Comparison of ENCODE assay signal across 8 mouse cellular contexts in the genomic region with DNA sequence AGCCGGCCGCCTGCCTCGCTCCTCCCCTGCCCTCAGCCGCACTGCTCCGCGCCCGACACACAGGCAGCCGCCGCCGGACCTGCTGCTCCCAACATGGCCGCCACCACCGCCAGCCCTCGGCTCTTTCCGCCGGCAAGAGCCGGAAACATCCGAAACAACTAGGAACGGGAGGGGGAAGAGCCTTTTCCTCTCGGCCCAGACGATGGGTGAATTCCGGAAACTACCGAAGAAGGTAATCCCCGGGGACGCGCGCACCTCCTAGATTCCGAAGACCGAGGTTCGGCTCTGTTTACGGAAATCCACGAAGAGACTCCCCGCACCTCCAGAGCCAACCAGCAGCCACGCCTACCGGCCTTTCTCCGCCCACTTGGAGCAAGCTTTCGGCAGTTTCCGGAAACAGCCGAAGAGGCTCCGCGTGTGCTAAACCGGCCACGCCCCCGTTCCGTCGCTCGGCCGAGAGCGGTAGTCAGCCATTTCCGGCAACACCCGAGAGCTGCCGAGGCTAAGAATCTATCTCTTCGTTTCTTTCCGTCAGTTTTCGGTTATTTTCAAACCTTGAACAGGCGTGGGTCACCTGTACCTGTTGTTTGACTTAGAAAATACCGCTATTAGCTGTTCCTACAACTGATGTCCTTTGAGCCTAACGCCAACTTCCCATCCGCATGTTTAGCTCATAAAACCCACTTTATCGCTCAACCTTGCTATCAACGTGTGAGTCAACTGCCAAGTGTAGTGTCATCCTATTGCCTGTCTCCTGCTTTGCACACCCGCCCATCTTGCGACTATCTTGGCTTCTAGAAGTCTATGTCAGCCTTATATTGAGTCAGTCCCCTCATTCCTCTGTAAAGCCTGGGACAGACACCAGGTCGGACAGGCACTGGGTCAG. TPM values are rescaled to one million over a fixed set of nuclear protein-coding genes. Genes with fewer than 3 reads are reported as not detected.
DNase-seq lines count a peak whose midpoint lies in the region; ATAC-seq lines count a peak whose summit lies in the region.

A gene (minus strand): TSS at position 349 of the 886 bp plus-strand sequence.

- H3K36me3 ChIP-seq in lung, embryonic 16.5 days (ENCODE audit: control insufficient read depth, insufficient read depth, low read length) = no peaks in the 10 kb centered on the region

- H3K4me1 ChIP-seq in lung, embryonic 16.5 days (replicated peaks; ENCODE audit: control insufficient read depth, insufficient read depth, low read length) = peaks cover 38% of the 10 kb centered on the region

- peak within 1 kb of the TSS; percentile 84 for H3K27ac ChIP-seq in lung, embryonic 16.5 days (ENCODE audit: low read length)

- H3K4me3 ChIP-seq in lung, embryonic 16.5 days (ENCODE audit: low read length) = peak within 1 kb of the TSS; percentile 92

- no peaks in the 10 kb centered on the region for H3K9me3 ChIP-seq in lung, embryonic 16.5 days (ENCODE audit: control insufficient read depth, low read length)

- WGBS in lung, embryonic 16.5 days = under 1% methylated on average over 63 of the region's 63 CpGs

- H3K9ac ChIP-seq in lung, embryonic 16.5 days (ENCODE audit: low read length) = peak within 1 kb of the TSS; percentile 96

- DNase-seq in MEL-GATA-1-ER (ENCODE audit: extremely low read depth, low read depth) = peak; percentile 95
- peak; percentile 100 for DNase-seq in cerebellum, adult 8-10 months
- DNase-seq in forelimb bud, embryonic 11.5 days (ENCODE audit: low read depth, low spot score) = peak; percentile 100
- DNase-seq in layer of hippocampus, adult 9-10 months (ENCODE audit: low spot score) = peak; percentile 98
- peak; percentile 94 for DNase-seq in ovary, postnatal 10 days (ENCODE audit: low spot score)
- peak; percentile 99 to 100 for DNase-seq in thymus, postnatal 10 days (ENCODE audit: low spot score in 2 of 2)

- H3K4me2 ChIP-seq in lung, embryonic 16.5 days (ENCODE audit: low read depth, low read length) = peak within 1 kb of the TSS; percentile 90

- H3K27me3 ChIP-seq in lung, embryonic 16.5 days (ENCODE audit: control insufficient read depth, insufficient read depth, low read depth, low read length) = no peaks in the 10 kb centered on the region

- peak; percentile 87 for ATAC-seq in hematopoietic stem cell, adult 5-6 weeks (replicated peaks in 1 of 2; ENCODE audit: insufficient read depth in 1 of 2, low FRiP score in 2 of 2, low TSS enrichment in 1 of 2, low read depth in 1 of 2, poor library complexity in 2 of 2, severe bottlenecking in 2 of 2)
- peak; percentile 94 for ATAC-seq in lung, embryonic 16.5 days (ENCODE audit: low read depth)

RNA-seq across cellular contexts. Expression of the gene that starts here (rescaled TPM):
- total RNA-seq in hematopoietic stem cell, adult 5-6 weeks (2017) = 16.8 and 26.6 TPM in 2 replicates
- polyA plus RNA-seq in lung, embryonic 16.5 days (2015; fragmentation: Nextera tagmentation; extraction: Ambion mirVana) = 33.4 and 35.0 TPM in 2 replicates

Comparison
In these comparisons a context has a peak if more than half of its experiments do, and no peak if none do; other contexts are left out.
1. Peak in every context shown above with its lines: DNase-seq, ATAC-seq, H3K4me3 ChIP-seq and H3K27ac ChIP-seq.